Mouse (Mus musculus) neural tube, embryonic 14.5 days (tissue): ENCODE measurements at regions not wholly inside any gene's neighbourhood (a gene's known extent, or its start where the extent isn't known, plus 50 kb on each side); places are given as distances from the start of the nearest gene placed in this dataset. TPM values are rescaled to one million over a fixed set of nuclear protein-coding genes. Genes with fewer than 3 reads are reported as not detected.

ENCODE experiments used
- ATAC-seq: fragments of 200-750 bp; cut with Nextera tagmentation; 2 replicates; pipeline ENCODE4 v1.8.0; 2017; ENCODE audit warnings: low read depth, mild to moderate bottlenecking, moderate TSS enrichment, moderate library complexity
- H3K27ac ChIP-seq: fragments of 300-500 bp; sonication (generic); 2 replicates; pipeline ENCODE4 v1.5.1; 2014; ENCODE audit warnings: low read depth, mild to moderate bottlenecking, control low read depth, low read length, moderate library complexity, mixed read lengths
- H3K27me3 ChIP-seq: fragments of 300-500 bp; sonication (generic); 2 replicates; pipeline ENCODE4 v1.6.1; 2014; ENCODE audit warnings: low read length; ENCODE audit not compliant: control insufficient read depth, insufficient read depth
- H3K36me3 ChIP-seq: fragments of 300-500 bp; sonication (generic); 2 replicates; pipeline ENCODE4 v1.6.1; 2014; ENCODE audit warnings: low read length, mixed read lengths; ENCODE audit not compliant: control insufficient read depth, insufficient read depth
- H3K4me1 ChIP-seq: fragments of 300-500 bp; sonication (generic); 2 replicates; pipeline ENCODE4 v1.6.1; 2014; ENCODE audit warnings: low read length; ENCODE audit not compliant: control insufficient read depth, insufficient read depth
- H3K4me2 ChIP-seq: fragments of 300-500 bp; sonication (generic); 2 replicates; pipeline ENCODE4 v1.6.1; 2014; ENCODE audit warnings: mild to moderate bottlenecking, low read depth, low read length, control low read depth
- H3K4me3 ChIP-seq: fragments of 300-500 bp; sonication (generic); 2 replicates; pipeline ENCODE4 v1.5.1; 2014; ENCODE audit warnings: low read depth, low read length, control low read depth, mixed read lengths
- H3K9ac ChIP-seq: fragments of 300-500 bp; sonication (generic); replicated peaks from 2 replicates; pipeline ENCODE4 v1.6.1; 2014; ENCODE audit warnings: low read depth, mild to moderate bottlenecking, control low read depth, low read length, mixed read lengths
- H3K9me3 ChIP-seq: fragments of 300-500 bp; sonication (generic); 2 replicates; pipeline ENCODE4 v1.6.1; 2016; ENCODE audit warnings: low read length; ENCODE audit not compliant: control insufficient read depth
- WGBS: fragments of 180-500 bp; shearing (Covaris S2); extraction: QIAGEN DNeasy Blood & Tissue Kit; methylation state at CpG from one replicate; pipeline ENCODE4 v1.1.7; 2014; 5-methylcytosine and 5-hydroxymethylcytosine counted together
- microRNA-seq: library from miRNA; unstranded; fragments of <30 nt; microRNA quantifications from one replicate; pipeline ENCODE4, GENCODE M21; 2016

DNA sequence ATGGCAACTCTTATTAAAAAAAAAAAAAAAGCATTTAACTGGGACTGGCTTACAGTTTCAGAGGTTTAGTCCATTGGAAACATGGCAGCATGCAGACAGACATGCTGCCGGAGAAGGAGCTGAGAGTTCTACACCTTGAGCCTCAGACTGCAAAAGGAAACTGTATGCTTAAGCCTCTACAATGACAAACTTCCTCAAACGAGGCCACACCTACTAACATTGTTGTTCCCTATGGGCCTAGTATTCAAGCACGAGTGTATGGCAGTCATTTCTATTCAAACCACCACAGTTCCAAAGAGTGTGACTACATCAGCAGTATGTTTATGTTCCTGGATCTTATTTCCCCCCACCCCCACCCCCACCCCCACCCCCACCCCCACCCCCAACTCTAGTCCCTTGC is 54.2 kb upstream of the H2afz start:
- no peak overlapping the region for H3K27ac ChIP-seq
- no peaks in the 10 kb centered on the region for H3K36me3 ChIP-seq
- H3K4me2 ChIP-seq, result no peak overlapping the region
- H3K9me3 ChIP-seq, result no peaks in the 10 kb centered on the region
- no peak overlapping the region for H3K9ac ChIP-seq
- WGBS, result 76% methylated on average over 3 of the region's 3 CpGs
- no peaks in the 10 kb centered on the region for H3K27me3 ChIP-seq
- H3K4me3 ChIP-seq, result no peak overlapping the region
- ATAC-seq, result no peak
- H3K4me1 ChIP-seq, result no peaks in the 10 kb centered on the region

Small RNA genes lying in the stretch of these regions (microRNA-seq; reads per million reads assigned to microRNA genes)
- gene Mir6380, result not detected
